Mouse (Mus musculus) midbrain, embryonic 12.5 days (tissue): ENCODE measurements around the gene Smim14. TPM values are rescaled to one million over a fixed set of nuclear protein-coding genes. Genes with fewer than 3 reads are reported as not detected.

Experiments used
- ATAC-seq: fragments of 200-750 bp; cut with Nextera tagmentation; 2 replicates; pipeline ENCODE4 v1.8.0; 2017; ENCODE audit warnings: low read depth, moderate TSS enrichment, moderate library complexity; ENCODE audit not compliant: low FRiP score
- H3K27ac ChIP-seq: fragments of 300-500 bp; sonication (generic); replicated peaks from 2 replicates; pipeline ENCODE4 v1.5.1; 2016; ENCODE audit warnings: mild to moderate bottlenecking
- H3K27me3 ChIP-seq: fragments of 300-500 bp; sonication (generic); 2 replicates; pipeline ENCODE4 v1.6.1; 2016; ENCODE audit warnings: mild to moderate bottlenecking
- H3K36me3 ChIP-seq: fragments of 300-500 bp; sonication (generic); 2 replicates; pipeline ENCODE4 v1.6.1; 2016
- H3K4me1 ChIP-seq: fragments of 300-500 bp; sonication (generic); 2 replicates; pipeline ENCODE4 v1.6.1; 2016
- H3K4me2 ChIP-seq: fragments of 300-500 bp; sonication (generic); replicated peaks from 2 replicates; pipeline ENCODE4 v1.6.1; 2016; ENCODE audit warnings: mild to moderate bottlenecking, moderate library complexity
- H3K4me3 ChIP-seq: fragments of 300-500 bp; sonication (generic); 2 replicates; pipeline ENCODE4 v1.5.1; 2016; ENCODE audit warnings: mild to moderate bottlenecking
- H3K9ac ChIP-seq: fragments of 300-500 bp; sonication (generic); replicated peaks from 2 replicates; pipeline ENCODE4 v1.6.1; 2016; ENCODE audit warnings: mild to moderate bottlenecking, moderate library complexity
- H3K9me3 ChIP-seq: fragments of 300-500 bp; sonication (generic); 2 replicates; pipeline ENCODE4 v1.6.1; 2016; ENCODE audit warnings: mild to moderate bottlenecking
- WGBS: fragments of 180-500 bp; shearing (Covaris S2); methylation state at CpG from one replicate; pipeline ENCODE4 v1.1.7; 2016; 5-methylcytosine and 5-hydroxymethylcytosine counted together
- polyA plus RNA-seq: library from polyadenylated mRNA; unstranded; fragments of >200 nt; fragmentation: Nextera tagmentation; extraction: Ambion mirVana; gene quantifications from 2 replicates; pipeline ENCODE4 v1.2.1, GENCODE M21; 2016

Gene Smim14
- polyA plus RNA-seq, 1 experiment from 2014 or later = 117 TPM

GRCm38 (mm10) chr5:65513506-65513905, 23.5 kb downstream of the Smim14 start:
- Histone ChIP-seq H3K4me3 (no peak overlapping the region), H3K4me2 (no peak overlapping the region), H3K4me1 (no peaks in the 10 kb centered on the region), H3K9ac (no peak overlapping the region), H3K36me3 (no peaks in the 10 kb centered on the region), H3K27me3 (no peaks in the 10 kb centered on the region), H3K27ac (no peak overlapping the region), H3K9me3 (no peaks in the 10 kb centered on the region)
- WGBS = 94% methylated on average over 3 of the region's 3 CpGs
- ATAC-seq = no peak

- H3K4me3 ChIP-seq = no peak overlapping the region
- 82% methylated on average over 8 of the region's 8 CpGs for WGBS
- ATAC-seq = no peak
- H3K27ac ChIP-seq = no peak overlapping the region
- no peaks in the 10 kb centered on the region for H3K36me3 ChIP-seq
- H3K4me1 ChIP-seq = no peaks in the 10 kb centered on the region
- no peaks in the 10 kb centered on the region for H3K27me3 ChIP-seq
- no peak overlapping the region for H3K9ac ChIP-seq
- H3K9me3 ChIP-seq = no peaks in the 10 kb centered on the region
- H3K4me2 ChIP-seq = no peak overlapping the region
These were observed 28.6 kb downstream of the Smim14 start for GRCm38 (mm10) chr5:65508395-65508794.

DNA sequence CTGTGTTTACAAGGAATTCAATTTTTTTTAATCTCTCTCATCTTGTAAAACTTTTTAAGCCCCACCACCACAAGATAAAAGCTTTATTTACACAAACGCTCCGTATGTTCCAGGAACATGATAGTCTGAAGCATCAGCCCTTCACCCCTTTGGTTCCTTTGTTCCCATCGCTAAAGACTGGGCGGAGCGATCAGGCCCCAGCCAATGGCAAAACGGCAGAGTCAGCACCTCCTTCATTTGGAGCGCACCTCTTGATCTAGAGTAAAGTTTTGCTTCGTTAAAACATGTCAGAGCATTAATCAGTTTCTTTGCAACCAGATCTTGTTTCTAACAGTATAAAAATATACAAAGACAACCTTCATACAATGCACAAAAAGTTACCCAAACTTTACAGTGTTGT, 31.2 kb downstream of the Smim14 start:
- Histone ChIP-seq H3K4me1 (no peaks in the 10 kb centered on the region), H3K27me3 (no peaks in the 10 kb centered on the region), H3K4me2 (peak overlapping the region; percentile 23; the same call in 1 of the 2 replicates), H3K36me3 (no peaks in the 10 kb centered on the region), H3K9me3 (no peaks in the 10 kb centered on the region), H3K9ac (no peak overlapping the region), H3K4me3 (no peak overlapping the region), H3K27ac (no peak overlapping the region)
- no peak for ATAC-seq
- WGBS = 10% methylated on average over 8 of the region's 8 CpGs

GRCm38 (mm10) chr5:65501407-65501806, 35.6 kb downstream of the Smim14 start:
- no peaks in the 10 kb centered on the region for H3K9me3 ChIP-seq
- no peak overlapping the region for H3K9ac ChIP-seq
- H3K4me2 ChIP-seq = no peak overlapping the region
- H3K4me1 ChIP-seq = no peaks in the 10 kb centered on the region
- ATAC-seq = no peak
- no peak overlapping the region for H3K27ac ChIP-seq
- 83% methylated on average over 9 of the region's 9 CpGs for WGBS
- H3K4me3 ChIP-seq = no peak overlapping the region
- no peaks in the 10 kb centered on the region for H3K27me3 ChIP-seq
- no peaks in the 10 kb centered on the region for H3K36me3 ChIP-seq

DNA sequence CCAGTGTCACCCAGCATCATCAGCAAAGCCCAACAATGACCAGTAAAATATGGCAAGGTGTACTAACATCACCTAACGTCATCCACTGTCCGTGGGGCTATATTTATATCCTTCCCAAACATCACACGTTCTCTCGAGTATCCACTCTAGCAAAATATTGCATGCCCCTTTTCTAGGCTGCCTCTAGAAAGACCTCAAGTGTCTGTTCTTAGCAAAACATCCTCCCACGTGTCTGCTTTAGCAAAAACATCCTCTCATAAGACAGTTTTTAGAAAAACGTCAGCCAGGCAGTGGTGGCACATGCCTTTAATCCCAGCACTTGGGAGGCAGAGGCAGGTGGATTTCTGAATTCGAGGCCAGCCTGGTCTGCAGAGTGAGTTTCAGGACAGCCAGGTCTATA, 36.8 kb downstream of the Smim14 start:
- no peak overlapping the region for H3K4me3 ChIP-seq
- no peaks in the 10 kb centered on the region for H3K27me3 ChIP-seq
- no peak overlapping the region for H3K9ac ChIP-seq
- no peak overlapping the region for H3K4me2 ChIP-seq
- H3K9me3 ChIP-seq = no peaks in the 10 kb centered on the region
- WGBS = 89% methylated on average over 7 of the region's 7 CpGs
- no peak overlapping the region for H3K27ac ChIP-seq
- no peaks in the 10 kb centered on the region for H3K4me1 ChIP-seq
- ATAC-seq = no peak
- no peaks in the 10 kb centered on the region for H3K36me3 ChIP-seq

DNA sequence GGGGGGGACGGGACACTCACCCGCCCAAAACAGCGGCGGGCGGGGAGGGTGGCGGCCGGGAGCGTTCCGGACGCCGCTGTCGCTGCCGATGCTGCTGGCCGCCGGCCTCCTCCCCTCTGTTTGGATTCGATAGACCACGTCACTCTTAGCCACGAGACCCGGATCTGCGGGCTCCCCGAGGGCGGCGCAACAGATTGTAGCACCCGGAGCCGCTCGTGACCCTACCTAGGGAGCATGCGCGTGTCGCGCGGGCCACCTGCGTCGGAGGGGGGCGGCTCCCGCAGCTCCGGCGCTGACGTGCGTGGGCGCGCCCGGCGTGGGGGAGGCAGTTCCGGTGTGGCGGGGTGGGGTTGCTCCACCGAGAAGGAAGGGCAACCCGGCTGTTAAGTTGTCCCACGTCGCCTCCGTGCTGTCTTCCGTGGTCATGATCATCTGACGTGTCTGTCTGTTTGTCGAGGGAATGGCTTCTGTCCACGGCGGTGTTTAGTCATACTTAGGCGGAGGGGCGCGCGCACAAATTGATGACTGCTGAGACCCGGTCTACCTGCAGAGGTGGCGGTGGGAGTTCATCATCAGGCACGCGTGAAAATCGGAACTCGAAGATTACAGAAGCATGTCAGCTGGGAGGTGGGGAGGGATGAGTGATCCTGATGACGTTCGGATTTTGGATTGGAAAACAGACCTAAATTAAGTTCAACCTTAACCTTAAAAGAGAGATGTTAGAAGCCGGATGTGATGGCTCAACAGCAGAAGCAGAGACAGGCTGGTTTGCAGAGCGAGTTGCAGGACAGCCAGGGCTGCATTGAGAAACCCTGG, 44.1 kb downstream of the Smim14 start, which contains the start of gene Gm43552:
Gm43552 (minus strand) TSS at position 118 of the 816 bp plus-strand sequence.
- H3K4me1 ChIP-seq = peaks cover 18% of the 10 kb centered on the region
- peak within 1 kb of the TSS; percentile 95 for H3K4me3 ChIP-seq
- H3K36me3 ChIP-seq = no peaks in the 10 kb centered on the region
- H3K27ac ChIP-seq = peak within 1 kb of the TSS; percentile 95
- H3K9me3 ChIP-seq = no peaks in the 10 kb centered on the region
- 0 out of 2 replicates have a peak, but pooled peaks cover 4% of the 10 kb centered on the region for H3K27me3 ChIP-seq
- H3K4me2 ChIP-seq = peak within 1 kb of the TSS; percentile 77
- H3K9ac ChIP-seq = peak within 1 kb of the TSS; percentile 94
- ATAC-seq = peak; percentile 95
- under 1% methylated on average over 65 of the region's 69 CpGs for WGBS

DNA sequence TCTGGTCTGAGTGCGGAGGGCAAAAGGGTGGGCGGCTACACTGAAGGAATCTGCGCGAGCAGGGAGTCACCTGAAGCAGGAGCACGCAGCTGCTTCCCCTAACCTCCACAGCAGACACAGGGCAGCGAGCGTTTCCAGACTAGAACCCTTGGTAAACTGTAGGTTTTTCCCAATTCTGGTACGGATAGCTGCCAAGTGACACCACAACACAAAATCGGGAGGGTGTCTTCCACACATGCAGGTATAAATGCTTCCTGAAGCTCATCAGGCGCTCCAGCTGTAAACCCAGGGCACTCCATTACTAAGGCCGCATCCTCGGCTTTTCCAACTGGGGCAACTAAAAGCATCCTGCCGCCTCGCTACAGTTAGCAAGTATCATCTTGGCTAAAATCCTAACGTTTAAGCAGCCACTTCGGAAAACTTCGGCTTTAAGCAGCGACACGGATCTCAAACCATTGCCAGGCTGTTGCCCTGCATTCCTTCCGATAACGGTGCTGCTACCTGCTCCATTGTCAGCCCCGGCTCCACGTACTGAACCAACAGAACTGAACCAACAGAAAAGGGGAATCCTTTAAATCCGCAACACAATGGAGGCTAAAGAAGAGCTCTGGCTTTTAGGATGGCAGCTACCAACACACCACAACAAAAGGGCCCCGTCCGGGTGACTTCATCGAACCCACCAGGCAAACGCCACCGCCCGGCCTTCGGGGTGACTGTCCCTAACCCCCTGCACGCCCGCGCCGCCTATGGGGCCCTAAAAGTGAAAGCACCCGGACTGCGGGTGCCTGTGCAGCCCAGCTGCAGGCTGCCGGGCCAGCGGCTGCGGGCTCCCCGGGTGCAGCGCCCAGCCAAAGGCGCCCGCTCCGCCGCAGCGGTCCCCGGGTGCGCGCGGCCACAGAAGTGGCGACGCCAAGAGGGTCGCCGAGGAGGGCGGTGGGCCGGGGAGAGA, 44.9 kb downstream of the Smim14 start:
- Histone ChIP-seq H3K27ac (peak overlapping the region; percentile 95), H3K4me2 (peak overlapping the region; percentile 77), H3K4me1 (peaks cover 18% of the 10 kb centered on the region), H3K36me3 (no peaks in the 10 kb centered on the region), H3K9me3 (no peaks in the 10 kb centered on the region), H3K4me3 (peak overlapping the region; percentile 95), H3K27me3 (0 out of 2 replicates have a peak, but pooled peaks cover 4% of the 10 kb centered on the region), H3K9ac (peak overlapping the region; percentile 94)
- under 1% methylated on average over 57 of the region's 57 CpGs for WGBS
- peak; percentile 92 for ATAC-seq

DNA sequence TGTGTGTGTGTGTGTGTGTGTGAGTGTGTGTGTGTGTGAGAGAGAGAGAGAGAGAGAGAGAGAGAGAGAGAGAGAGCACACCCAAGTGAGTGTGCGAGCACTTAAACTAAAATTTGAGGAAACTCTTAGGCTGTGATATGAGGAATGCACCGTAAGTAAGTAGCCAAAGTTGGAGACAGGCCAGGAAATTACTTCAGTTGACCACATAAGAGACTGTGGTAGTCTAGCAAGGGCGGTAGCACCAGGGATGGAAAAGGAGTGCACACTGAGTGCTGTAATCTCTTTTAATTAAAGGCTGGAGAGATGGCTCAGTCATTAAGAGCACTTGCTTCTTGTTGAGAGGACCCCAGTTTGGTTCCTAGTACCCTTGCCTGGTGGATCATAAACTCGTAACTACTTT, 47.2 kb downstream of the Smim14 start:
- Histone ChIP-seq H3K4me3 (no peak overlapping the region), H3K36me3 (no peaks in the 10 kb centered on the region), H3K27me3 (0 out of 2 replicates have a peak, but pooled peaks cover 4% of the 10 kb centered on the region), H3K9ac (no peak overlapping the region), H3K4me1 (peaks cover 18% of the 10 kb centered on the region), H3K27ac (no peak overlapping the region), H3K9me3 (no peaks in the 10 kb centered on the region), H3K4me2 (no peak overlapping the region)
- WGBS = 88% methylated on average over 4 of the region's 4 CpGs
- ATAC-seq = no peak

- Histone ChIP-seq H3K36me3 (no peaks in the 10 kb centered on the region), H3K27ac (no peak overlapping the region), H3K4me1 (peaks cover 18% of the 10 kb centered on the region), H3K4me2 (no peak overlapping the region), H3K27me3 (no peaks in the 10 kb centered on the region), H3K9me3 (no peaks in the 10 kb centered on the region), H3K4me3 (no peak overlapping the region), H3K9ac (no peak overlapping the region)
- ATAC-seq = no peak
- 89% methylated on average over 7 of the region's 7 CpGs for WGBS
These were observed 48.3 kb downstream of the Smim14 start for GRCm38 (mm10) chr5:65488725-65489124.

DNA sequence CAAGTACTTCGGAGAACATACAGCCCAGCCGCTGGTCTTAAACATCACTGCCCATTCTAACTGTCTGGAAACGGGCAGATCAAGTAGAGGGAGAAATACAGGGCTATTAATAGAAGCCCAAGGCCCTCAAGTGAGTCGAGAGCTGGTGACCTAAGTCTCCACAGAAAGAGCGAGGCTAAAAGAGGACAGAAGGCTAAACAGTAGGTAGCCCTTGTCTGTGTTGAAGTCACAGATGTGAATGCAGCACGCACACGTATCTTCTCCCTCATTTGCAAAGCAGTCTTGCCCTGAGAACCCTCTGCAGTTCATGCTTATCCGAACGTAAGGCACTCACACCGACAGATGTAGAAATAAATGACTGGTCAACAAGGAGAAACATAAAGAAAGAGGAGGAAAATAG, 49.6 kb downstream of the Smim14 start:
- Histone ChIP-seq H3K4me1 (peaks cover 14% of the 10 kb centered on the region), H3K9me3 (no peaks in the 10 kb centered on the region), H3K4me3 (no peak overlapping the region), H3K27ac (no peak overlapping the region), H3K4me2 (no peak overlapping the region), H3K9ac (no peak overlapping the region), H3K36me3 (no peaks in the 10 kb centered on the region), H3K27me3 (no peaks in the 10 kb centered on the region)
- 88% methylated on average over 10 of the region's 10 CpGs for WGBS
- ATAC-seq = no peak

DNA sequence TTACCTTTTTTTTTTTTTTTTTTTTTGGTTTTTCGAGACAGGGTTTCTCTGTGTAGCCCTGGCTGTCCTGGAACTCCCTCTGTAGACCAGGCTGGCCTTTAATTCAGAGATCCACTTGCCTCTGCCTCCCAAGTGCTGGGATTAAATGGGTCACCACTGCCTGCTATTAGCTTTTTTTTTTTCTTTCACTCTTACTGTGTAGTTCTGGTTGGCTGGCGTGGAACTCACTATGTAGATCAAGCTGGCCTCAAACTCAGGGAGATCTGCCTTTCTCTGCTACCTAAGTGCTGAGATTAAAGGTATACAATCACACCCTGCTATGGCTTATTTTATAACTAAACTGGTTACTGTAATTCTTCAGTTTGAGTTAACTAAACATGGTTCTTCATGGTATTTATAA, 50.5 kb downstream of the Smim14 start:
- H3K27ac ChIP-seq = no peak overlapping the region
- no peaks in the 10 kb centered on the region for H3K36me3 ChIP-seq
- no peak overlapping the region for H3K4me3 ChIP-seq
- ATAC-seq = no peak
- no peak overlapping the region for H3K4me2 ChIP-seq
- peaks cover 10% of the 10 kb centered on the region for H3K4me1 ChIP-seq
- H3K9ac ChIP-seq = no peak overlapping the region
- 83% methylated on average over 1 of the region's 2 CpGs for WGBS
- no peaks in the 10 kb centered on the region for H3K9me3 ChIP-seq
- H3K27me3 ChIP-seq = no peaks in the 10 kb centered on the region

DNA sequence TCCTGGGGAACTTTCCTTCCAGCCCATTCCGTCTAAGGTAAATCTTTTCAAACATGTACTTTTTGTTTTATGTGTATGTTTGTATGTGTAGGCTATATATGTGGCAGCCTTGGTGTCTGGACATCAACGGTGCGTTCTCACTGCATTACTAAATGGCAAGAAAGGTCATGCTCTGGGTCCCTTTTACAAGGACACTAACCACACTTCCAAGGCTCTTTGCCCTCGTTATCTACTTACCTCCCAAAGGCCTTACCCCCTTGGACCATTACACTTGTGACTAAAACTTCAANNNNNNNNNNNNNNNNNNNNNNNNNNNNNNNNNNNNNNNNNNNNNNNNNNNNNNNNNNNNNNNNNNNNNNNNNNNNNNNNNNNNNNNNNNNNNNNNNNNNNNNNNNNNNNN, 54.0 kb downstream of the Smim14 start:
- no peak for ATAC-seq
- WGBS = 89% methylated on average over 4 of the region's 4 CpGs
- no peak overlapping the region for H3K27ac ChIP-seq

More for the DNA sequence above, 54.0 kb downstream of the Smim14 start:
- no peaks in the 10 kb centered on the region for H3K4me1 ChIP-seq
- H3K27me3 ChIP-seq = no peaks in the 10 kb centered on the region
- no peaks in the 10 kb centered on the region for H3K36me3 ChIP-seq
- H3K9ac ChIP-seq = no peak overlapping the region
- H3K9me3 ChIP-seq = no peaks in the 10 kb centered on the region
- H3K4me2 ChIP-seq = no peak overlapping the region
- no peak overlapping the region for H3K4me3 ChIP-seq
